Mouse (Mus musculus): ENCODE data around the gene Dhx37. TPM values are rescaled to one million over a fixed set of nuclear protein-coding genes. Genes with fewer than 3 reads are reported as not detected.
"Not testable (repeated sequence)": the region's sequence is repeated elsewhere in the genome, so short reads cannot be mapped to it uniquely, and the experiment has no call there.

Gene Dhx37
- total RNA-seq, 2 experiments from 2014 or later, result 3.4 to 4.3 TPM

GRCm38 (mm10) chr5:125392977-125393621, 40.8 kb downstream of the Dhx37 start:
- intact Hi-C loops (cut with DNase I), result no loop called here
- peak; percentile 95 to 96 for DNase-seq

DNA sequence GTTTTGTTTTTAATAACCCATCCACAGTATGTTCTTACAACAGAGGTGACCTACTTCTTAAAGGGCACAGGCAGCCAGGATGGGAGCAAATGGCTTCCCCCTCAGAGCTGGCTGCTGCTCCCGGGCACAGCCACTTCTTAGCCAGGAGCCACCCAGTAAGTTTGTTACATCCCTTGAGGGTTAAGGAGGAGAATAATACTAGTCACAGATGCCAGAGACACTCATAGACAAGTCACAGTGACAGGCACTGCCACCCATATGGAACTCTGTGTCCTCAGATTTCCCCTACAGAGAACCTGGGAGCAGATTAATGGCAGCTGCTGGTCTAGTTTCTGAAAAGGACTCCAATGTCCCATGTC, 41.3 kb downstream of the Dhx37 start:
- no peak for DNase-seq

DNA sequence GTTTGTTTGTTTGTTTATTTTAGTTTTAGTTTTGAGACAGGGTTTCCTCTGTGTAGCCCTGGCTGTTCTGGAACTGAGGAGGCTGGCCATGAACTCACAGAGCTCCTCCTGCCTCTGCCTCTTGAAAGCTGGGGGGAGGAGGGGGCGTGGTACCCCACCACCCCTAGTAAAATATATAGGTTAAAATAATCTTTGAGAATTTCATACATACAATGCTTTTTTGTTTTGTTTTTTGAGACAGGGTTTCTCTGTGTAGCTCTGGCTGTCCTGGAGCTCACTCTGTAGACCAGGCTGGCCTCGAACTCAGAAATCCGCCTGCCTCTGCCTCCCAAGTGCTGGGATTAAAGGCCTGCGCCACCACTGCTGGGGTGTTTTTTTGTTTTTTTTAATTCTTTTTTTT, 41.7 kb downstream of the Dhx37 start:
- DNase-seq; intact Hi-C loops (cut with DNase I): not testable (repeated sequence)

More for the DNA sequence above, 41.3 kb downstream of the Dhx37 start:
- intact Hi-C loops (cut with DNase I), result no loop called here

GRCm38 (mm10) chr5:125391609-125392008, 42.3 kb downstream of the Dhx37 start:
- intact Hi-C loops (cut with DNase I), result no loop called here
- peak; percentile 38 to 58 for DNase-seq

DNA sequence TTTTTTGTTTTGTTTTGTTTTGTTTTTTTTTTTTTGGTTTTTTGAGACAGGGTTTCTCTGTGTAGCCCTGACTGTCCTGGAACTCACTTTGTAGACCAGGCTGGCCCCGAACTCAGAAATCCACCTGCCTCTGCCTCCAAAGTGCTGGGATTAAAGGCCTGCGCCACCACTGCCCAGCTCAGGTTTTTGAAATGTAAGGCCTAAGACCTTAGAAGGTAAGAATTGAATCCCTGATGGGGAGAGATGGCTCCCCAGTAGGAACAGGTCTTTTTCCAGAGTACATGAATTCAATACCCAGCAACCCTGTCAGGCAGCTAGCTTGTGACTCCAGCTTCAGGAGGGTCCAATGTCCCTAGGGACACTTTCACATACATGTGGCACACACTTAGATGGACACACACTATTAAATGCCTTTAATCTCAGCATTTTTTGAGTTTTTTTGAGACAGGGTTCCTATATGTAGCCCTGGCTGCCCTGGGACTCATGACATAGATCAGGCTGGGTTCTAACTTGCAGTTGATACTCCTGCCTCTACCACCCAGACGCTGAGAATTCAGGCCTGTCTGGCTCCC, 42.9 kb downstream of the Dhx37 start:
- intact Hi-C loops (cut with DNase I), result no loop called here
- DNase-seq, result no peak

- peak; percentile 91 to 94 for DNase-seq
- intact Hi-C loops (cut with DNase I), result loop anchor here (2.0 kb wide), 1 partner anchor 15 kb away; no protein-coding TSS in a partner anchor
Measured at GRCm38 (mm10) chr5:125389579-125390441, 44.1 kb downstream of the Dhx37 start, which contains the start of gene Ubc. Ubc (minus strand) TSS chr5:125390202.

DNA sequence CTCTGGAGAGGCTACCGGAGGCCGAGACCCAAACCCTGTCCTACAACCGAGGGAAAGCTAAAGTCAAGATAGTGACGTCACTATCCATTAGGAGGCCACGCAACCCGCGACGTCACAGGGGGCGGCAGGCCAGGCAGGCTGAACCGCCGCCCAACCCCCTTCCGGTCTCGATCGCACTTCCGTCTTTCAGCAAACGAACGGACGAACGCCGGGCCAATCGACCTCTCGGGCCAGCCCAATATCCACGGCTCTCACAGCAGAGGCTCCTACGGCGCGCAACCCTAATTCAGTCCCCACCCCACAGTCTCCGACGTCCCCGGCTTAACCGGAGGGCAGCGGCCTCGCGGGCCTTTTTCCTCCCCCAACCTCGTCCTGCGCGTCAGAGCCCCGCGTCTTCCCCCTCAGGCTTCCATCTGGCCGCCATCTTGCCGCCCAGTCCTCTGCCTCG, 44.8 kb downstream of the Dhx37 start, which contains the start of gene Gm10382:
Gene Gm10382, plus strand, starts transcription at position 192 of the 448 bp plus-strand sequence.
- intact Hi-C loops (cut with DNase I), result loop anchor here (2.0 kb wide), 1 partner anchor 16 kb away; no protein-coding TSS in a partner anchor
- peak; percentile 80 to 84 for DNase-seq

- no peak for DNase-seq
- intact Hi-C loops (cut with DNase I), result loop anchor here (2.0 kb wide), 1 partner anchor 16 kb away; no protein-coding TSS in a partner anchor
Measured at GRCm38 (mm10) chr5:125388358-125389092, 45.4 kb downstream of the Dhx37 start.

DNA sequence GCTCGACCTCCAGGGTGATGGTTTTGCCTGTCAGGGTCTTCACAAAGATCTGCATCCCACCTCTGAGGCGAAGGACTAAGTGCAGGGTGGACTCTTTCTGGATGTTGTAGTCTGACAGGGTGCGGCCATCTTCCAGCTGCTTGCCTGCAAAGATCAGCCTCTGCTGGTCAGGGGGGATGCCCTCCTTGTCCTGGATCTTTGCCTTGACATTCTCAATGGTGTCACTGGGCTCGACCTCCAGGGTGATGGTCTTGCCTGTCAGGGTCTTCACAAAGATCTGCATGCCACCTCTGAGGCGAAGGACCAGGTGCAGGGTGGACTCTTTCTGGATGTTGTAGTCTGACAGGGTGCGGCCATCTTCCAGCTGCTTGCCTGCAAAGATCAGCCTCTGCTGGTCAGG, 46.6 kb downstream of the Dhx37 start:
- DNase-seq, result not testable (repeated sequence)

GRCm38 (mm10) chr5:125385215-125385940, 48.5 kb downstream of the Dhx37 start:
- DNase-seq, result no peak
- intact Hi-C loops (cut with DNase I), result no loop called here

More for the DNA sequence above, 46.6 kb downstream of the Dhx37 start:
- intact Hi-C loops (cut with DNase I), result not testable (repeated sequence)

GRCm38 (mm10) chr5:125384512-125385214, 49.3 kb downstream of the Dhx37 start:
- intact Hi-C loops (cut with DNase I), result loop anchor here (5.0 kb wide), 1 partner anchor 93 kb away; the partner anchor contains the start of gene Aacs
- DNase-seq, result no peak

DNA sequence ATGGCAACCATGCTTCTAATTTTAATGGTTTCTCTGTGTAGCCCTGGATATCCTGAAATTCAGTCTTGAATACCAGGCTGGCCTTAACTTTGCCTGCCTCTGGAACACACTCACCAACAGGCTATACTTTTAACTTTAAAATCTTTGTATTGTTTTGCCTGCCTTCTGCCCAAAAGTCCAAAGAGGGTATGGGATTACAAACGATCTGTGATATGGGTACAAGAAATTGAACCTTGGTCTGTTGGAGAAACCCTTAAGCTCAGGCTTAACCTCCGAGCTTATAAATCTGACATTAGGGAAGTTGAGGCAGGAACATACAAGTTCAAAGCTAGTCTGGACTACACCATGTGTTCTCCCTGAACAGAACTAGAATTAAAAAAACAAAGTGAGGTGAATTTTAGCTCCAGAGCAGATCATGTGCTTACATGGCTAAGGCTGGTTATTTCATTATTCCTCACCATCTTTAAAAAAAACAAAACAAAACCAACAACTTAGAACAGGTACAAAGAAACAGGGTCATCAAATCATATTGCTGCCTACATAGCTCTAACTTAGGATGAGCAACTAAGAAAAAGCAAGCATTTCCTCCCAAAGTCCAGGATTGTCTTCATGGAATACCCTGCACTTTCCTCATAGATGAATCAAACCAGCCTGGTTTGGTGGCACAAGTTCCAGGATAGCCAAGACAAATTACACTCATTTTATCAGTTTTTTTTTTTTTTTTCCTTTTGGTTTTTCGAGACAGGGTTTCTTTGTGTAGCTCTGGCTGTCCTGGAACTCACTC, 50.1 kb downstream of the Dhx37 start:
- intact Hi-C loops (cut with DNase I), result loop anchor here (2.0 to 5.0 kb wide), 2 partner anchors 77 to 93 kb away; partner anchors contain the start of gene Aacs
- no peak for DNase-seq

GRCm38 (mm10) chr5:125382673-125383558, 51.0 kb downstream of the Dhx37 start:
- intact Hi-C loops (cut with DNase I), result loop anchor here (2.0 to 5.0 kb wide), 2 partner anchors 78 to 94 kb away; partner anchors contain the start of gene Aacs
- peak in 1 of 2 experiments; percentile 42 for DNase-seq

GRCm38 (mm10) chr5:125381954-125382672, 51.8 kb downstream of the Dhx37 start:
- intact Hi-C loops (cut with DNase I), result loop anchor here (2.0 to 5.0 kb wide), 2 partner anchors 79 to 95 kb away; partner anchors contain the start of gene Aacs
- DNase-seq, result no peak

DNA sequence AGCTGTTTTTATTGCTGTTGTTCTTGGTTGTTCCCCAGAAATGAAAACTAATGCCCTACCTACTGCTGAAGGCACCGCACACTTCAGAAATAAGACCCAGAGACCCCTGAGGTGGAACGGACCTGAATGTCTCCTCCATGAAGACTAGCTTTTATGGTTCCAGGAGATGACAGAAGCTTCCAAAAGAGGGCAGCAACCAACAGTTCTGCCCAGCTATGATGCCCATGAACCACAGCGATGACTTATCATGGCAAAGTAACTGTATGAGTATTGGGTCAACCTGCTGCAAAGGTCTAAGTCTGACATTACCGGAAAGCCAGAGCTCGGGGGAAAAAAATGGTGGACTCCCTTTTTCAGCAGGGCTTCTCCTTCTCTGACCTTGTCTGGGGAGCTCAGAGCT, 55.0 kb downstream of the Dhx37 start:
- DNase-seq, result no peak
- intact Hi-C loops (cut with DNase I), result no loop called here

DNA sequence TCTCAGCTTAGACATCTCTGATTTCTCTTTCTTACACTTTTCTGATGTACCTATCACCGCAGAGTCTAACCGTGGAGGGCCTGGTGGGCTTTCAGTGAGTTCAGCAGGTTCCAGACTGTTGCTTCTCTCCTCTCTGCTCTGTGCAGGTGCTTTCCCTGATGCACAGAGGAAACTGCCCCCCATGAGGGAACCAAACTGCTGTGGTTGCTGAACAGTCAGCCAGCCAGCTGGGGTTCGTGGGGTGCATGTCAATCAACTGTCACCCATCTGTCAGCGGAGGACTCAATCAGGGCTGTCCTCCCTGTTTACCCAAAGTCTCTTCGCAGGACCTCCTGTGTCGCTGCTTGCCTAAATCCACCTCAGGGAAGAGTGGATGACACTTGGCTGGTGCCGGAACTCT, 56.7 kb downstream of the Dhx37 start:
- DNase-seq, result no peak
- intact Hi-C loops (cut with DNase I), result no loop called here
